Comparison of ENCODE assay signal across 10 mouse cellular contexts in genomic region chrX:144319366-144319765, GRCm38 (mm10). TPM values are rescaled to one million over a fixed set of nuclear protein-coding genes. Genes with fewer than 3 reads are reported as not detected.
A peak's percentile ranks its signal among the peaks of the same experiment; 100 is the strongest.
DNase-seq lines count a peak whose midpoint lies in the region; ATAC-seq and TF ChIP-seq lines count a peak whose summit lies in the region.
"Had no signal": no experiment of that assay in that cellular context is flagged by ENCODE, and none has a peak within 500 bp of the region (broad histone marks: within the 10 kb centered on the region; RNA-seq: fewer than 3 reads in every experiment).

No protein-coding gene starts in this region.

- TF ChIP-seq POLR2A in cortical plate, adult 2 months (IDR thresholded peaks at IDR 0.05; ENCODE audit: extremely low read depth, insufficient read depth, low read length) = no peak

- TF ChIP-seq CTCF in cortical plate, adult 2 months (IDR thresholded peaks at IDR 0.05; ENCODE audit: extremely low read depth, insufficient read depth, low read length) = no peak

- WGBS in kidney, embryonic 16.5 days = 30% methylated on average over 6 of the region's 9 CpGs
- 44% methylated on average over 7 of the region's 9 CpGs for WGBS in hindbrain, embryonic 14.5 days
- 54% methylated on average over 4 of the region's 9 CpGs for WGBS in midbrain, embryonic 16.5 days

- DNase-seq in kidney, postnatal 14 days = no peak
- no peak for DNase-seq in hindbrain, embryonic 14.5 days (ENCODE audit: low spot score)
- DNase-seq in left cerebral cortex, adult 8-10 months (ENCODE audit: low spot score in 2 of 2) = no peak
- no peak for DNase-seq in right cerebral cortex, adult 18-20 months
- DNase-seq in gastrocnemius, postnatal 10 days = no peak
- DNase-seq: heart, postnatal 4 days; right cerebral cortex, postnatal 25 days had no signal

- ATAC-seq in kidney, embryonic 16.5 days (ENCODE audit: low FRiP score, low TSS enrichment) = no peak
- ATAC-seq in hindbrain, embryonic 14.5 days (ENCODE audit: low FRiP score) = no peak
- ATAC-seq in midbrain, embryonic 16.5 days = no peak

- H3K4me1 ChIP-seq in kidney, embryonic 16.5 days (ENCODE audit: insufficient read depth, low read length) = peaks cover 5% of the 10 kb centered on the region; the same call in 1 of the 2 replicates
- H3K4me1 ChIP-seq in cortical plate, adult 2 months (ENCODE audit: control insufficient read depth, insufficient read depth, low read length) = 0 out of 2 replicates have a peak, but pooled peaks cover 2% of the 10 kb centered on the region
- no peaks in the 10 kb centered on the region for H3K4me1 ChIP-seq in hindbrain, embryonic 14.5 days (replicated peaks; ENCODE audit: control insufficient read depth, insufficient read depth, low read length)
- H3K4me1 ChIP-seq in midbrain, embryonic 16.5 days (ENCODE audit: control insufficient read depth, insufficient read depth, low read length) = peaks cover 3% of the 10 kb centered on the region; the same call in 1 of the 2 replicates

- no peak overlapping the region for H3K27ac ChIP-seq in kidney, embryonic 16.5 days (ENCODE audit: low read length)
- no peak overlapping the region for H3K27ac ChIP-seq in cortical plate, adult 2 months (ENCODE audit: insufficient read depth, low read length)
- no peak overlapping the region for H3K27ac ChIP-seq in hindbrain, embryonic 14.5 days
- H3K27ac ChIP-seq in midbrain, embryonic 16.5 days (ENCODE audit: low read length) = no peak overlapping the region

- H3K9me3 ChIP-seq in kidney, embryonic 16.5 days (ENCODE audit: low read length) = no peaks in the 10 kb centered on the region
- H3K9me3 ChIP-seq in hindbrain, embryonic 14.5 days (ENCODE audit: control insufficient read depth, low read length) = no peaks in the 10 kb centered on the region
- H3K9me3 ChIP-seq in midbrain, embryonic 16.5 days (replicated peaks; ENCODE audit: control insufficient read depth, low read length, poor library complexity, severe bottlenecking) = no peaks in the 10 kb centered on the region

- peak overlapping the region; percentile 70 for H3K4me2 ChIP-seq in kidney, embryonic 16.5 days (replicated peaks; ENCODE audit: low read depth, low read length)
- peak overlapping the region; percentile 80 for H3K4me2 ChIP-seq in hindbrain, embryonic 14.5 days (replicated peaks)
- H3K4me2 ChIP-seq in midbrain, embryonic 16.5 days (ENCODE audit: low read length) = peak overlapping the region; percentile 65

- H3K27me3 ChIP-seq in kidney, embryonic 16.5 days (ENCODE audit: insufficient read depth, low read length) = no peaks in the 10 kb centered on the region; the same call in 1 of the 2 replicates
- H3K27me3 ChIP-seq in hindbrain, embryonic 14.5 days (ENCODE audit: control insufficient read depth, insufficient read depth, low read length) = no peaks in the 10 kb centered on the region
- no peaks in the 10 kb centered on the region for H3K27me3 ChIP-seq in midbrain, embryonic 16.5 days (ENCODE audit: control insufficient read depth, insufficient read depth, low read depth, low read length)

- no peak overlapping the region; the same call in 1 of the 2 replicates for H3K9ac ChIP-seq in kidney, embryonic 16.5 days (replicated peaks; ENCODE audit: low read length)
- no peak overlapping the region for H3K9ac ChIP-seq in hindbrain, embryonic 14.5 days
- no peak overlapping the region for H3K9ac ChIP-seq in midbrain, embryonic 16.5 days (ENCODE audit: low read depth, low read length)

- H3K36me3 ChIP-seq in kidney, embryonic 16.5 days (ENCODE audit: insufficient read depth, low read length) = no peaks in the 10 kb centered on the region
- no peaks in the 10 kb centered on the region for H3K36me3 ChIP-seq in hindbrain, embryonic 14.5 days (replicated peaks; ENCODE audit: control insufficient read depth, insufficient read depth)
- H3K36me3 ChIP-seq in midbrain, embryonic 16.5 days (ENCODE audit: control insufficient read depth, insufficient read depth, low read length) = no peaks in the 10 kb centered on the region

- peak overlapping the region; percentile 67 for H3K4me3 ChIP-seq in kidney, embryonic 16.5 days (ENCODE audit: low read length)
- peak overlapping the region; percentile 86; the same call in 1 of the 2 replicates for H3K4me3 ChIP-seq in cortical plate, adult 2 months (ENCODE audit: insufficient read depth, low read length)
- no peak overlapping the region for H3K4me3 ChIP-seq in hindbrain, embryonic 14.5 days (replicated peaks; ENCODE audit: low read length)
- no peak overlapping the region for H3K4me3 ChIP-seq in midbrain, embryonic 16.5 days (ENCODE audit: low read depth, low read length)

RNA-seq across cellular contexts. Expression of gene Alg13, which starts 1.8 kb away (rescaled TPM):
- polyA plus RNA-seq in kidney, embryonic 16.5 days (2015; fragmentation: Nextera tagmentation; extraction: Ambion mirVana) = 22.9 and 27.4 TPM in 2 replicates
- polyA plus RNA-seq in cortical plate, adult 2 months (2012; rRNA removed) = 9.6 and 10.0 TPM in 2 replicates
- 12.9 and 13.1 TPM in 2 replicates for polyA plus RNA-seq in hindbrain, embryonic 14.5 days (2014; fragmentation: Nextera tagmentation; extraction: Ambion mirVana)
- 10.0 and 11.1 TPM in 2 replicates for polyA plus RNA-seq in midbrain, embryonic 16.5 days (2015; fragmentation: Nextera tagmentation; extraction: Ambion mirVana)
- total RNA-seq in left cerebral cortex, adult 8-10 months (2022) = 10 to 100 TPM in 3 of 4 experiments, 1 to 10 TPM in 1; 9.4 to 14.0 (median 11.2) TPM
- 1 to 10 TPM; 6.6 to 9.4 TPM for total RNA-seq in gastrocnemius, postnatal 10 days (2021)

Comparison
In these comparisons a context has a peak if more than half of its experiments do, and no peak if none do; other contexts are left out.
1. H3K4me3 ChIP-seq: peak in kidney, embryonic 16.5 days (single experiment) and cortical plate, adult 2 months (single experiment); none in hindbrain, embryonic 14.5 days (single experiment) and midbrain, embryonic 16.5 days (single experiment).
2. Peak in every context shown above with its lines, with median percentiles within 50 percentile points of each other: H3K4me2 ChIP-seq.